Mouse (Mus musculus): ENCODE measurements at regions not wholly inside any gene's neighbourhood (a gene's known extent, or its start where the extent isn't known, plus 50 kb on each side); places are given as distances from the start of the nearest gene placed in this dataset.

GRCm38 (mm10) chr5:133708881-133709280 is 390.6 kb upstream of the Castor2 start:
- no peak for DNase-seq (ENCODE audit: low spot score)

- no peak for DNase-seq (ENCODE audit: low spot score)
Measured at GRCm38 (mm10) chr5:133686206-133686605, 413.3 kb upstream of the Castor2 start.

- no peak for DNase-seq (ENCODE audit: low spot score)
Measured at GRCm38 (mm10) chr5:133683021-133683420, 416.5 kb upstream of the Castor2 start.

DNA sequence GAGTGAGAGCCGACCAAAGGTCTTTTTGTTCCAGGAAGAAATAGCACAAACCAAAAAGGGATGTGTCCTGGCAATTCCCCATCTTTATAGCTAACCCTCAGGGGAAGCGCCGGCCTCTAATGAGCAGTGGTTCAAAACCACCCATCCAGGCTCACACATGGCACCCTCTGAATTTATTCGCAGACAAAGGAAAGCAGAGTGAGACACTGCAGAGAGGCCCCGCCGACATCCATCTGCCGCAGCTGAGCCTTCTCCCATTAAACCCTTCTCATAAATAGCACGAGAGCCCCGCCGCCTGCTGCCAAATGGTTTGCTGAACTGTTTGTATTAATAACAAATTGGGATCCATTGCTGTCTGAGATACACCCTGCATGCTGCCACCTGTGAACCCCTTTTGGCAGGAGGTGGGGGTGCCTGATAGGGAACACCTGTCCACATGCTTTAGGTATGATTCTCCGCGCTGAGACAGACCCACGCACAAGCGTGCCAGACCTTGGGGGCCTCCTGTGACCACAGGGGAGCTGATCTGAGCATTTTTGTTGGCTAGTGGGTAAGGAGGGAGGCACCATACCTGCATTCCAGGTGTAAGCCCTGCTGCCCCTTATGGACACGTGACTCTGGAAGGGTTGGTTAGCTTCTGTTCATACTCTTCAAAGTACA is 422.6 kb upstream of the Castor2 start:
- DNase-seq (ENCODE audit: low spot score), result no peak

DNA sequence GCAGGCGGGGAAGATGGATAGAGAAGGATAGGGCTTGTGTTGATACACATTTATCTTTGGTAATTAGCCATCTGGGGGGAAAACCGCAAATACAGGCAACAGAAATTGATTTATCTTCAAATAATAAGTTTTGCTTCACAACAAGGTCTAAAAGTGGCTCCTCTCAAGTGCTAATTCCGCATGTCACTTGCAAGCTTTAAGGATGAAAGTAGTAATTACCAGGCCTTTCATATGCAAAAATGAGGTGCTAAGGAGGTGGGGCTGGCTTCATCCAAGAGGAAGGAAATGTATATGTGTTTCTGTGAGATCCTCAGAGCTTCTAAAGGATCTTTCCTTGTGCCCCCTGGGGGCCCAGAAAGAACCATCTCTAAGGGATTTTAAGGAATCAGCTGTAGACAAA is 423.9 kb upstream of the Castor2 start:
- no peak for DNase-seq (ENCODE audit: low spot score)

- no peak for DNase-seq (ENCODE audit: low spot score)
Measured at GRCm38 (mm10) chr5:133666473-133666872, 433.0 kb upstream of the Castor2 start.

- DNase-seq (ENCODE audit: low spot score), result no peak
Measured at GRCm38 (mm10) chr5:133662474-133663256, 436.8 kb upstream of the Castor2 start.

DNA sequence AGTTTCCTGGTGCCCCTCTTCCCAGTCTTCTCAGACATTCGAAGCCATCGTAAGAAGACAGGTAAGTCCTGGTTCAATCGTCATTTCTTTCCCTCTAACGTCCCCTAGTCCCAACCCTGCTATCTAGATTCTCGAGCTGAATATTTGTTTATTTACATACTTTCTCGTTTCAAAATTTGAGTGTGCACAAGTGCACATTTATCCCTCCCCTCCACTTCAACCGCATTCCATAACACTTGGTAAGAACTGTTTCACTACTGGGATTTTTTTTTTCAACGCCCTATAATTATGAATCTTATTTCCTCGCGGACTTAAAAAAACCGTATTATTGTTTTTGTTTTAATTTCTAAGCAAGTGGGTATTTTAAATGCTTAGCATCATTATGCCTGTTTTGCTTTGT is 439.2 kb upstream of the Castor2 start:
- DNase-seq (ENCODE audit: low spot score), result no peak

GRCm38 (mm10) chr5:133656837-133657236 is 442.7 kb upstream of the Castor2 start:
- no peak for DNase-seq (ENCODE audit: low spot score)

DNA sequence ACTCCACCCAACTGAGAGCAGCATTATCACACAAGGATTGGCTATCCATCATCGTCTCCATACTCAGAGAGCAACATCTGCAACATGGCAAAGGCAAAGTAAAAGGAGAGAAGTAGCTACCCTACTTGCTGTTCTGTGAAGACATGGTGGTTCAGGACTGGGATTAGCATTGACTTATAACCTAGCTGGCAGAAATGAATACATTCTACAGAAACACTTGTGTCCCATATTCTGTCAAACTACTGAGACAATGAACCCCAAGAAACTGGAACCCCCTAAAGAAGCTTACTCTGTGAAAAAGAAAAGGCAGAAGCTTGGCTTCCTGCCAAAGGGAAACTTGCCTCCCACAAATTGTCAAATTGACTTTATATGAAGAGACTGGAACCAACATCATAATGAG is 446.1 kb upstream of the Castor2 start:
- DNase-seq (ENCODE audit: low spot score), result no peak

DNA sequence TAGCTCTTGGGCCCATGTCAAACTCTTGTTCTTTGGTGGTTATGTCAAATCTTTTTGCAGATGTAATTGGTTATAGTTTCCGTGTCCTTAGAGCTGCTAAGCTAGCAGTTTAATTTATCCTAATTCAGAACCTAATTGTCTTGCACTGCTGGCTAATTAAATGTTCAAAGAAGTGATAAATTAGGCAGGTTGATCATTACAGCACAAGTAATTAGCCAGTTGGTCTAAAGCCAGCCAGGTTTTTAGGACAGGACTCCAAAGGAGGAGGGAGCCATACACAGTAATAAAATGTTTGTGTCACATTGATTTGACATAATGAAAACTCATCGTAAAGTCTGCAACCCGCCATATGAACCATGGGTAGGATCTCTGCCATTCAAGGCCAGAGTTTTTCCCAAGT is 449.3 kb upstream of the Castor2 start:
- DNase-seq (ENCODE audit: low spot score), result no peak

GRCm38 (mm10) chr5:133645696-133646195 is 453.8 kb upstream of the Castor2 start:
- no peak for DNase-seq (ENCODE audit: low spot score)

DNA sequence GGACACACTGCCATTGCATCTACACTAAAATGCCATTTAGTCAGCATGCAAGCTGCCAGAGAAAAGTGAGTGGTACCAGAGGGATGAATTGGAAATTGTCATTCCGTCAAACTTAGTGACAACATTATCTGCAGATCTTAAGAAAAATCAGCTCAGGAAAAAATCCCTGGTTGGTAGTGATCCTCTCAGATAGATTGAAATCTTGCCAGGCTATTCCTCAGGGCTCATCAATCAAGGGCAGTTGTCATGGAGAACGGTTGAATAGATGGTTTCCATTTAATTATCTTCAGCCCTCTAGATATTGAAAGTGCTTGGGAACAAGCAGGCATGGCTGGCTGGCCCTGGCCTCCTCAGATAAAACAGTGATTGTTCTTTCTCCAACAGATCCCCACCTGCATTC is 456.2 kb upstream of the Castor2 start:
- no peak for DNase-seq (ENCODE audit: low spot score)

GRCm38 (mm10) chr5:133634481-133634880 is 465.0 kb upstream of the Castor2 start:
- DNase-seq (ENCODE audit: low spot score), result no peak

DNA sequence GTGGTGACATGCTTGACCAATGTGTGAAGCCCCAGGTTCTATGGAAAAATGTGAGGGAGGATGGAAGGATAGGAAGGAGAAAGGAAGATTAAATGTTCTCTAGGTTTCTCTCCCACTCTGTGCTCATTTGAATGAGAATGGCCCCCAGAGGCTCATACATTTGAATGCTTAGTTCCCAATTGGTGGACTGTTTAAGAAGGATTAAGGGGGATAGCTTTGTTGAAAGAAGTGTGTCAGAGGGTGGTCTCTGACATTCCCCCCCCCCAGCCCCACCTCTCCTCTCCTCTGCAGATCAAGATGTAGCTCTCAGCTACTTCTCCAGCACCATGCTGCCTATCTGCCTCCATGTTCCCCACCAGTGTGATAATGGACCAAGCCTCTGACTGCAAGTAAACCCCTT is 467.7 kb upstream of the Castor2 start:
- DNase-seq (ENCODE audit: low spot score), result no peak

- DNase-seq (ENCODE audit: low spot score), result no peak
Measured at GRCm38 (mm10) chr5:133619347-133619746, 480.2 kb upstream of the Castor2 start.

DNA sequence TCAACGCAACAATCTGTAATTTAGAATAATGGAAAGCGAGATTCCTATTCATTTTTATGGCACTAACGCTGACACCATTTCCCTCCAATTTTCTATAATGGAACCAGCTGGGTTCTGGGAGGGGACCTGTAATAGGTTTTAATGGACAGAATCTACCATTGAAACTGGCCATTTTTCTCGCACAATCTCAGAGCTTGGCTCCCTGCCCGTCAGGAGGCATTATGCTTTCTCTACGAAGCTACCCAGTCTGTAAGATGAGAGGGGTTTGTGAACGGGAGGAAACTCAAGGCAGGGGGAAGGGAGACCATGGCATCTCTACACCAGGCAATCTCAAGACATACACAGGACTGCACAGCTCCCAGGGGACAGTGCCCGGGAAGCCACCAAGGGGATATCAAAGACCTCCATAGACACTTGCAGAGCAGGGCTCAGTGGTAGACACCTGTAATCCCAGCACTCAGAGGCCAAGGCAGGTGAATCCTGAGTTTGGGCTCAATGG is 498.2 kb upstream of the Castor2 start:
- DNase-seq (ENCODE audit: low spot score), result no peak

DNA sequence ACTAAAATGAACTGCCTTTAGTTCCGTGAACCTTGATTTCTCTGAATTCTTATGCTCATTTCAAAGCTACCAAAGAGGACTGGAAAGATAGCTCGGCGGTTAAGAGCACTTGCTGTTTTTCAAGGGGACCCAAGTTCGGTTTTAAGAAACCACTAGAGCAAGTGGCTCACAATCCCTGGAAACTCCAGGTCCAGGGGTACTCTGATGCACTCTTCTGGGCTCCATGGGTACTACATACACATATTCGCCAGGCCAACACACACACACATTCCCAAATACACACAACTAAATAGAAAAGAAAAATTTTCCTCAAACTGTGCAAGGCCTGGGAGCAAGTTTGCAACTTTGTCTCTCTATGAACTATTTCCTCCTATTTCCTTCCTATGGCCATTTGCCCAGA is 498.9 kb upstream of the Castor2 start:
- no peak for DNase-seq (ENCODE audit: low spot score)

GRCm38 (mm10) chr5:133598105-133598504 is 501.4 kb upstream of the Castor2 start:
- no peak for DNase-seq (ENCODE audit: low spot score)

DNA sequence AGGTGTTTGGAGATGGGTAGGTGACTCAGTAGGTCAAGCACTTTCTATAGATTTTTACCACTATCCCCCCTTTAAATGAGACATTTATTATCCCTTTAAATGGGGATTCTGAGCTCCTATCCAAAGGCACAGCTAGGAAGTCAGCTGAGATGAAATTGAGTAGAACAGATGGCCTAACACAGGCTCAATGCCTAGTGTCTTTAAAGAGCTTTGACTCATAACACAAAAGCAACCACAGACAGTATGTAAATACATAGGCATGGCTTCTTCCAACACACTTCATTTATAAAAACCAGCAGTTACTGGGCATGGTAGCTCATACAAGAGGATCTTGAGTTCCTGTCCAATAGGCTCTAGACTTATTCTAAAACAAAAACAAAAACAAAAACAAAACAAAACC is 513.0 kb upstream of the Castor2 start:
- no peak for DNase-seq (ENCODE audit: low spot score)

GRCm38 (mm10) chr5:133585181-133585580 is 514.3 kb upstream of the Castor2 start:
- peak; percentile 6 for DNase-seq (ENCODE audit: low spot score)

- DNase-seq (ENCODE audit: low spot score), result no peak
Measured at GRCm38 (mm10) chr5:133576595-133576994, 522.9 kb upstream of the Castor2 start.

DNA sequence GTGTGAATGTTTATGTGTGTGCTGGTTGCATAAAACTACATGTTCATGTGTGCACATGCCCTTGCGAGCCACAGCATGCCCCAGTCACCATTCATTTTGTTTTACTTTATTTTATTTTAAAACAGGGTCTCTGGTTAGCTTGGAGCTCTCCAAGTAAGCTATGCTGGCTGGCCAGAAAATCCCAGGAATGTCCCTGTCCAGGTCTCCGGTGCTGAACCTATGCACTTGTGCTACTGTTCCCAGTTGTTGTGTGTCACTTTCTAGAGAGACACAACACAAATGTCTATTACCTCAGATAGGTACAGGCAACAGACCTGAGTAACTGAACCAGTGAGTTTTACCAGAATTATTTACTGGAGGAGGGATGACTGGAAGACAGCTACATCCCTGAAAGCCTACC is 530.4 kb upstream of the Castor2 start:
- no peak for DNase-seq (ENCODE audit: low spot score)
